Mouse (Mus musculus): ENCODE results near the gene Pttg1ip. TPM values are rescaled to one million over a fixed set of nuclear protein-coding genes. Genes with fewer than 3 reads are reported as not detected.
A peak's percentile ranks its signal among the peaks of the same experiment; 100 is the strongest.

Pttg1ip gene
- polyA plus RNA-seq (2015; fragmentation: Nextera tagmentation; extraction: Ambion mirVana) = 103 and 110 TPM in 2 replicates

GRCm38 (mm10) chr10:77581408-77582284 is at the start of gene Pttg1ip:
Gene Pttg1ip (plus strand): TSS chr10:77581720.
- H3K27ac ChIP-seq (replicated peaks) = peak within 1 kb of the TSS; percentile 94
- H3K9ac ChIP-seq = peak within 1 kb of the TSS; percentile 92
- H3K27me3 ChIP-seq (replicated peaks) = no peaks in the 10 kb centered on the region
- peak within 1 kb of the TSS; percentile 97 for H3K4me2 ChIP-seq
- peak within 1 kb of the TSS; percentile 80 for H3K4me3 ChIP-seq
- H3K9me3 ChIP-seq = no peaks in the 10 kb centered on the region
- peaks cover 43% of the 10 kb centered on the region for H3K4me1 ChIP-seq
- WGBS = under 1% methylated on average over 63 of the region's 64 CpGs
- H3K36me3 ChIP-seq = peaks cover 7% of the 10 kb centered on the region; the same call in 1 of the 2 replicates
- ATAC-seq (ENCODE audit: extremely low read depth, insufficient number of reproducible peaks, low FRiP score, low TSS enrichment) = peak; percentile 97

GRCm38 (mm10) chr10:77532020-77532413 is 49.5 kb upstream of the Pttg1ip start:
- Histone ChIP-seq H3K27me3 (replicated peaks) (no peaks in the 10 kb centered on the region), H3K27ac (replicated peaks) (no peak overlapping the region), H3K4me1 (peaks cover 22% of the 10 kb centered on the region), H3K4me2 (no peak overlapping the region), H3K9ac (no peak overlapping the region), H3K4me3 (no peak overlapping the region), H3K9me3 (no peaks in the 10 kb centered on the region), H3K36me3 (no peaks in the 10 kb centered on the region)
- ATAC-seq (ENCODE audit: extremely low read depth, insufficient number of reproducible peaks, low FRiP score, low TSS enrichment) = no peak
- 68% methylated on average over 1 of the region's 1 CpGs for WGBS

GRCm38 (mm10) chr10:77536727-77537126 is 44.8 kb upstream of the Pttg1ip start:
- ATAC-seq (ENCODE audit: extremely low read depth, insufficient number of reproducible peaks, low FRiP score, low TSS enrichment) = no peak
- peaks cover 10% of the 10 kb centered on the region for H3K4me1 ChIP-seq
- H3K36me3 ChIP-seq = no peaks in the 10 kb centered on the region
- no peaks in the 10 kb centered on the region for H3K27me3 ChIP-seq (replicated peaks)
- WGBS = 68% methylated on average over 8 of the region's 8 CpGs
- no peak overlapping the region for H3K27ac ChIP-seq (replicated peaks)
- H3K9ac ChIP-seq = no peak overlapping the region
- H3K4me2 ChIP-seq = no peak overlapping the region
- no peaks in the 10 kb centered on the region for H3K9me3 ChIP-seq
- no peak overlapping the region for H3K4me3 ChIP-seq

- Histone ChIP-seq H3K27me3 (replicated peaks) (no peaks in the 10 kb centered on the region), H3K4me2 (no peak overlapping the region), H3K4me1 (peaks cover 7% of the 10 kb centered on the region), H3K9me3 (no peaks in the 10 kb centered on the region), H3K36me3 (no peaks in the 10 kb centered on the region), H3K4me3 (no peak overlapping the region), H3K9ac (no peak overlapping the region), H3K27ac (replicated peaks) (no peak overlapping the region)
- 73% methylated on average over 11 of the region's 11 CpGs for WGBS
- ATAC-seq (ENCODE audit: extremely low read depth, insufficient number of reproducible peaks, low FRiP score, low TSS enrichment) = no peak
These were observed 44.0 kb upstream of the Pttg1ip start for GRCm38 (mm10) chr10:77537215-77538209.

- no peak overlapping the region for H3K27ac ChIP-seq (replicated peaks)
- no peak overlapping the region for H3K9ac ChIP-seq
- no peak overlapping the region for H3K4me3 ChIP-seq
- H3K27me3 ChIP-seq (replicated peaks) = no peaks in the 10 kb centered on the region
- WGBS = 62% methylated on average over 7 of the region's 7 CpGs
- H3K4me2 ChIP-seq = no peak overlapping the region
- H3K9me3 ChIP-seq = no peaks in the 10 kb centered on the region
- no peak for ATAC-seq (ENCODE audit: extremely low read depth, insufficient number of reproducible peaks, low FRiP score, low TSS enrichment)
- no peaks in the 10 kb centered on the region for H3K36me3 ChIP-seq
- H3K4me1 ChIP-seq = peaks cover 7% of the 10 kb centered on the region
These were observed 42.1 kb upstream of the Pttg1ip start for GRCm38 (mm10) chr10:77539320-77539945.

GRCm38 (mm10) chr10:77540576-77541102 is 40.9 kb upstream of the Pttg1ip start:
- Histone ChIP-seq H3K4me3 (no peak overlapping the region), H3K9me3 (no peaks in the 10 kb centered on the region), H3K9ac (no peak overlapping the region), H3K4me2 (no peak overlapping the region), H3K4me1 (peaks cover 7% of the 10 kb centered on the region), H3K27ac (replicated peaks) (no peak overlapping the region), H3K36me3 (no peaks in the 10 kb centered on the region), H3K27me3 (replicated peaks) (no peaks in the 10 kb centered on the region)
- 72% methylated on average over 4 of the region's 4 CpGs for WGBS
- ATAC-seq (ENCODE audit: extremely low read depth, insufficient number of reproducible peaks, low FRiP score, low TSS enrichment) = no peak

- no peaks in the 10 kb centered on the region for H3K27me3 ChIP-seq (replicated peaks)
- 70% methylated on average over 10 of the region's 10 CpGs for WGBS
- H3K4me2 ChIP-seq = no peak overlapping the region
- H3K9me3 ChIP-seq = no peaks in the 10 kb centered on the region
- peaks cover 7% of the 10 kb centered on the region for H3K4me1 ChIP-seq
- ATAC-seq (ENCODE audit: extremely low read depth, insufficient number of reproducible peaks, low FRiP score, low TSS enrichment) = no peak
- no peaks in the 10 kb centered on the region for H3K36me3 ChIP-seq
- H3K4me3 ChIP-seq = no peak overlapping the region
- H3K9ac ChIP-seq = no peak overlapping the region
- H3K27ac ChIP-seq (replicated peaks) = no peak overlapping the region
These were observed 39.5 kb upstream of the Pttg1ip start for GRCm38 (mm10) chr10:77541864-77542666.

- H3K4me1 ChIP-seq = peaks cover 7% of the 10 kb centered on the region
- WGBS = 39% methylated on average over 7 of the region's 7 CpGs
- no peaks in the 10 kb centered on the region for H3K27me3 ChIP-seq (replicated peaks)
- H3K4me2 ChIP-seq = no peak overlapping the region
- no peak overlapping the region for H3K4me3 ChIP-seq
- no peak for ATAC-seq (ENCODE audit: extremely low read depth, insufficient number of reproducible peaks, low FRiP score, low TSS enrichment)
- H3K27ac ChIP-seq (replicated peaks) = no peak overlapping the region
- no peak overlapping the region for H3K9ac ChIP-seq
- no peaks in the 10 kb centered on the region for H3K36me3 ChIP-seq
- H3K9me3 ChIP-seq = no peaks in the 10 kb centered on the region
These were observed 38.3 kb upstream of the Pttg1ip start for GRCm38 (mm10) chr10:77543226-77543625.

- Histone ChIP-seq H3K9ac (no peak overlapping the region), H3K27me3 (replicated peaks) (no peaks in the 10 kb centered on the region), H3K9me3 (no peaks in the 10 kb centered on the region), H3K4me3 (no peak overlapping the region), H3K4me1 (peaks cover 4% of the 10 kb centered on the region; the same call in 1 of the 2 replicates), H3K27ac (replicated peaks) (no peak overlapping the region), H3K4me2 (no peak overlapping the region), H3K36me3 (no peaks in the 10 kb centered on the region)
- ATAC-seq (ENCODE audit: extremely low read depth, insufficient number of reproducible peaks, low FRiP score, low TSS enrichment) = no peak
- 70% methylated on average over 5 of the region's 5 CpGs for WGBS
These were observed 36.6 kb upstream of the Pttg1ip start for GRCm38 (mm10) chr10:77544916-77545315.

GRCm38 (mm10) chr10:77548576-77548975 is 32.9 kb upstream of the Pttg1ip start:
- 77% methylated on average over 10 of the region's 10 CpGs for WGBS
- no peak overlapping the region for H3K9ac ChIP-seq
- no peak overlapping the region for H3K4me2 ChIP-seq
- H3K4me3 ChIP-seq = no peak overlapping the region
- no peak for ATAC-seq (ENCODE audit: extremely low read depth, insufficient number of reproducible peaks, low FRiP score, low TSS enrichment)
- H3K36me3 ChIP-seq = no peaks in the 10 kb centered on the region
- peaks cover 4% of the 10 kb centered on the region; the same call in 1 of the 2 replicates for H3K4me1 ChIP-seq
- H3K27ac ChIP-seq (replicated peaks) = no peak overlapping the region
- no peaks in the 10 kb centered on the region for H3K27me3 ChIP-seq (replicated peaks)
- no peaks in the 10 kb centered on the region for H3K9me3 ChIP-seq
